Mouse (Mus musculus): Measurements from ENCODE around the gene Gcnt4.

The Gcnt4 gene

DNA sequence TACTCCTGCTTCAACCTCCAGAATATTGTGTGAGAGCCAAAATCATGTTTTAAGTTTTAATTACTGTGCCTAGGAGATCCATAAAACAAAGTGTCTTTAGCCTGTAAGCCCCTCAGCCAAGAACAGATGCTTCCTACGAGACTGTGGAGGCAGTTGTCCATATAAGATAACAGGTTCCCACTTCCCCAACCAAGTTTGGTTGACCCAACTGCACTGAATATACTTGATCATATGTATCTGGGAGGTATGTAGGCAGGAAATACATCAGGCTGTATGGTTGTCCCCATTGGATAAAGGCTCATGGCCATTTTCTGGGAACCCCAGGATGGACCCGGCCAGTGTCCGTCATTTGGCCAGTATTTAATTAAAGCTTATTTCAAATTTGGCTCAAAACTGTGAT lies 65.6 kb downstream of the Gcnt4 start:
- in situ Hi-C loops (cut with MboI; ENCODE audit: low sequenced_read_pairs) = no loop called here

- in situ Hi-C loops (cut with MboI; ENCODE audit: low sequenced_read_pairs) = no loop called here
Measured at GRCm38 (mm10) chr13:96990561-96991265, 66.2 kb downstream of the Gcnt4 start.

DNA sequence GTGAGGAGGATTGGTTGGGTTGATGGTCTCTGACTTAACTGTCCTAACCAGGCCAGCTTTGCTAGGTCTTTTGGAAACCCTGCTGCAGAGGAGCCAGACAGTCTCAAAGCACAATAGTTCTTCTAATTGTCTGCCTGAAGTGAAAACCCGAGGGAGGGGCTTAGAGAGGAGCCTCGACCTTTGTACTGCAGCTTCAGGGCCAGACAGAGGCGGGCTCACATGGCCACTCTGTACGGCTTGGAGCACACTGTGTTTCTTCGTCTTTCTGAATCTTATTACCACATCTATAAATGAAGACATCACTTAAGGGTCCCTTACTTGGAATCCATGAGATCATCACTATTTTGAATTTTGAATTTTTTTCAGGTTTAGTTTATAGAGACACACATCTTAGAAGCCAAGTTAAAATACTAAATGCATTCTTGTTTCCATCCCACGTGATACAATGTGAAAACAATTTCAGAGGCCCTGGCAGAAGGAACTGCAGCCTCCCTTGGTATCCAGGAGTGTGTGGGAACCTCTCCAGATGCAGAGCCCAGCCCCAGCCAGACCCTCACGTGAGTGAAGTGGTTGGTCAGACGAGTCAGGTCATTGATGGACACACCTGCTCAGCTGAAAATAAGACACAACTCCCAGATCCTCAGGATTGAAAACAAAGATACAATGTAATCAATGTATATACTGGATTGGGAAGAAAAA lies 69.0 kb downstream of the Gcnt4 start:
- in situ Hi-C loops (cut with MboI; ENCODE audit: low sequenced_read_pairs) = no loop called here

- in situ Hi-C loops (cut with MboI; ENCODE audit: low sequenced_read_pairs) = no loop called here
Measured at GRCm38 (mm10) chr13:96995243-96995642, 70.8 kb downstream of the Gcnt4 start.

DNA sequence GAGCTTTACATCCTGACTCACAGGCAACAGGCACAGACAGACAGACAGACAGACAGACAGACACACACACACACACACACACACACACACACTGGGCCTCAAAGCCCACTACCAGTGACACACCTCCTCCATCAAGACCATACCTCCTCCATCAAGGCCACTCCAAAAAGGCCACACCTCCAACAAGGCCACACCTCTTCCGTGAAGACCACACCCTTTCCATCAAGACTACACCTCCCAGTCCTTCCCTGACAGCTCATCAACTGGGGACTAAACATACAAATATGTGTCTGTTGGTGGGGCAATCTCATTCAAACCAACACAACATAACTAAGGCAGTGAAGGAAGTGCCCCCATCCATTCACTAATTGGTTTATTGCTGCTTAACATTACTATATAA lies 72.6 kb downstream of the Gcnt4 start:
- in situ Hi-C loops (cut with MboI; ENCODE audit: low sequenced_read_pairs) = no loop called here

Measured in CH12F3 (cell line).